Mouse (Mus musculus): ENCODE data around the gene Slc25a21. TPM values are rescaled to one million over a fixed set of nuclear protein-coding genes. Genes with fewer than 3 reads are reported as not detected.

Gene Slc25a21
- polyA plus RNA-seq, 1 experiment from 2014 or later = 5.1 TPM

DNA sequence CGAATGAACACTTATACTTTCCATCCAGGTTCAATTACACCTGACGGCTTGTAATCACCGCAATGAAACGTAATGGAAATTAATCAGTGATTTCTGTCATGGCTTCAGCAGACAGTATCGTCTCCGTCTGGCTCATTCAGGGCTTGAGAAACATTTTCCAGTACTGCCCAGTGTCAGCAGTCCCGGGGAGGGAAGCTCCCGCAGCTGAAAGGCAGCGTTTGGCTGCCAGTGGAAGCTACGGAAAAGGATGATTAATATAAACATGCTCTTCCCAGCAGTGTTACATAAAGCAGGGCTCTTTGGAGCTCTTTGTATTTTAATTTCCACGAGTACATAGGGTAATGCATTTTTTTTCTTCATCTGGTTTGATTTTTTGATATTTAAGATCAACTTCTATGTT is 239.0 kb downstream of the Slc25a21 start:
- H3K27me3 ChIP-seq (ENCODE audit: insufficient read depth, low read length) = peaks cover 14% of the 10 kb centered on the region
- H3K27ac ChIP-seq = no peak overlapping the region
- no peaks in the 10 kb centered on the region for H3K36me3 ChIP-seq (ENCODE audit: insufficient read depth, low read length)
- WGBS = 35% methylated on average over 11 of the region's 11 CpGs
- no peaks in the 10 kb centered on the region for H3K4me1 ChIP-seq (replicated peaks; ENCODE audit: insufficient read depth, low read length)
- no peaks in the 10 kb centered on the region for H3K9me3 ChIP-seq (replicated peaks; ENCODE audit: low read length)
- ATAC-seq (replicated peaks; ENCODE audit: low FRiP score, low read depth) = no peak
- no peak for DNase-seq (ENCODE audit: low spot score)
- TF ChIP-seq CTCF (IDR thresholded peaks at IDR 0.05; ENCODE audit: low read depth) = no peak
- H3K4me3 ChIP-seq (replicated peaks; ENCODE audit: low read depth, low read length) = no peak overlapping the region
- no peak overlapping the region for H3K4me2 ChIP-seq (ENCODE audit: low read length)
- H3K9ac ChIP-seq (ENCODE audit: low read depth, low read length) = no peak overlapping the region

DNA sequence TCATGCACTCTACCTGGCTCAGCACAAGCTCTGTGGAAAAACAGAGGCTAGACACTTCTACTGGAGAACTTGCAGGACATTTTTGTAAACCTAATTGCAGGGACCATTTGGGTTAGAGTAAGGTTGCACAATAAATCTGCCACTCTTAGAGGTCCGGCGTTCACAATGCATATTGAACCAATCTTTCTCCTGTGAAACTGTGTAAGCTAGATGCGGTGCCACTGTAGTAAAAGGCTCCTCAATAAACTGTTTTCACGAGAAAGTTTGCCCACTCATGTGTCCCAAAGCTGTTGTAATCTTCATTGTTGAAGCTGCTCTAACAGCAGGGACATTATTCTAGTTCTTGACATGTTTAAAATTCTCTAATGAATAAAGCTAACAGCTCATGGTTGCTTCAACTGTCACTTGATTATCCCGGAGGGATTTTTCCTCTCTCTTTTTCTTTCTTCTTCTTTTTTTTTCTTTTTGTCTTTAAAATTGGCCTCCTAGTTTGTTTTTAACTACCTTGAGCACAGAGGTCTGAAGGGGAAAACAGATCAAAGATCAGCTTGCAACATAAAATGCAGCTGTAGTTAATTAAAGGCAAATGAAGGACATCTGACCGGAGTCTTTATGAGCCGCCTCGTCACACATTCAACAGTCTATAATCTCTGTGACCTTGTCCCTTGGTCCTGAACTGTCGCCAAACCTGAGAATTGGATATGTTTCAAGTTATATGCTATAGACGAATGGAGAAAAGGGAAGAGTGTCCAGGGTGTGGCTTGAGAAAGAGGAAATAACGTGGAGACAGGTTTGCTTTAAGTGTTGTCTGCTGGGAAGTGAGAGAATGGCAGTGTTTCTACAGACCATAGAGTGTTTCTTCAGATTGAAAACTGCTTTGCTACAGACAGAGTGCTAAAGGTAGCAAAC is 245.3 kb downstream of the Slc25a21 start:
- 16% methylated on average over 11 of the region's 11 CpGs for WGBS
- H3K4me1 ChIP-seq (replicated peaks; ENCODE audit: insufficient read depth, low read length) = no peaks in the 10 kb centered on the region
- DNase-seq (ENCODE audit: low spot score) = no peak

DNA sequence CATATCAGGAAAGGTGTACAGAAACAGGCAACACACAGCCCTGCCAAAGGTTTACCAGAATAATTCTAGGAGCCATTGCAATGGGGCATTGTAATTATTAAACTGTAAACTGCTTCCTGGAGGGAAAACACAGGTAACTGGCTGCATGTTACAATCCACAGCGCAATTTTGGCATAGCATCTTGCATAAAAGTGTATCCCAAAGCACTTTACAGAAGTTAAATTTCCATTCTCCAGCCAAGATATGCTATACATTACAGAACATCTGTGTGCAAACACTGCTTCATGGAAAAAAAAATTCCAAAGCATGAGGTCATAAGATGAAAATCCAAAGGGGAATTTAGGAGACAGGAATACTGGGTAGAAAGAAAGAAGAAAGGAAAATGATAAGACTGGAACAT is 253.0 kb downstream of the Slc25a21 start:
- no peak for ATAC-seq (replicated peaks; ENCODE audit: low FRiP score, low read depth)
- WGBS = 63% methylated on average over 1 of the region's 1 CpGs
- Histone ChIP-seq H3K36me3 (ENCODE audit: insufficient read depth, low read length) (no peaks in the 10 kb centered on the region), H3K4me3 (replicated peaks; ENCODE audit: low read depth, low read length) (no peak overlapping the region), H3K9me3 (replicated peaks; ENCODE audit: low read length) (no peaks in the 10 kb centered on the region), H3K4me2 (ENCODE audit: low read length) (no peak overlapping the region), H3K27me3 (ENCODE audit: insufficient read depth, low read length) (no peaks in the 10 kb centered on the region), H3K4me1 (replicated peaks; ENCODE audit: insufficient read depth, low read length) (no peaks in the 10 kb centered on the region), H3K9ac (ENCODE audit: low read depth, low read length) (no peak overlapping the region), H3K27ac (no peak overlapping the region)
- no peak for TF ChIP-seq CTCF (IDR thresholded peaks at IDR 0.05; ENCODE audit: low read depth)
- no peak for DNase-seq (ENCODE audit: low spot score)

More for the DNA sequence above, 245.3 kb downstream of the Slc25a21 start:
- H3K4me3 ChIP-seq (replicated peaks; ENCODE audit: low read depth, low read length) = no peak overlapping the region
- H3K27ac ChIP-seq = no peak overlapping the region
- TF ChIP-seq CTCF (IDR thresholded peaks at IDR 0.05; ENCODE audit: low read depth) = no peak
- H3K36me3 ChIP-seq (ENCODE audit: insufficient read depth, low read length) = no peaks in the 10 kb centered on the region
- H3K4me2 ChIP-seq (ENCODE audit: low read length) = no peak overlapping the region
- 0 out of 2 replicates have a peak, but pooled peaks cover 2% of the 10 kb centered on the region for H3K27me3 ChIP-seq (ENCODE audit: insufficient read depth, low read length)
- H3K9me3 ChIP-seq (replicated peaks; ENCODE audit: low read length) = no peaks in the 10 kb centered on the region
- ATAC-seq (replicated peaks; ENCODE audit: low FRiP score, low read depth) = no peak
- no peak overlapping the region for H3K9ac ChIP-seq (ENCODE audit: low read depth, low read length)

DNA sequence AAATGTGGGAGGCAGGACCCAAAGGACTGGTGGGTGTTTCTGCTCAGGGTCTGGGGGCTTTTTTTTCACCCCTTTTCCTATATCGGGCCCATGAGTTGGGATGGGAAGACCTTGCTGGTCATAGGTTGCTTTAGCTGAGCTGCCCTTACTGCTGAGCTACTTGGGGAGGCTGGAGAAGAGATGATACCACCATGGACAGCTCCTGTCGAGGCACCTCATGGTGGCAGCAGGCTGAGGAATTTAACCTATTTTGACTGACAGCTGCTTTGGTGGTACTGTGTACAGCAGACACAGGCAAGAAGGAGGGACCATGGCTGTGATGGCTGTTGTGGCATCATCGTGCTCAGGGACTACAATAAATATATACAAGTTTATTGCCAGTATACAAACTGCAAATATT is 256.4 kb downstream of the Slc25a21 start:
- Histone ChIP-seq H3K9ac (ENCODE audit: low read depth, low read length) (no peak overlapping the region), H3K4me2 (ENCODE audit: low read length) (no peak overlapping the region), H3K36me3 (ENCODE audit: insufficient read depth, low read length) (no peaks in the 10 kb centered on the region), H3K27me3 (ENCODE audit: insufficient read depth, low read length) (no peaks in the 10 kb centered on the region), H3K4me1 (replicated peaks; ENCODE audit: insufficient read depth, low read length) (no peaks in the 10 kb centered on the region), H3K9me3 (replicated peaks; ENCODE audit: low read length) (no peaks in the 10 kb centered on the region), H3K27ac (no peak overlapping the region), H3K4me3 (replicated peaks; ENCODE audit: low read depth, low read length) (no peak overlapping the region)
- DNase-seq (ENCODE audit: low spot score) (no peak), ATAC-seq (replicated peaks; ENCODE audit: low FRiP score, low read depth) (no peak)
- 61% methylated on average over 3 of the region's 3 CpGs for WGBS
- TF ChIP-seq CTCF (IDR thresholded peaks at IDR 0.05; ENCODE audit: low read depth) = no peak

DNA sequence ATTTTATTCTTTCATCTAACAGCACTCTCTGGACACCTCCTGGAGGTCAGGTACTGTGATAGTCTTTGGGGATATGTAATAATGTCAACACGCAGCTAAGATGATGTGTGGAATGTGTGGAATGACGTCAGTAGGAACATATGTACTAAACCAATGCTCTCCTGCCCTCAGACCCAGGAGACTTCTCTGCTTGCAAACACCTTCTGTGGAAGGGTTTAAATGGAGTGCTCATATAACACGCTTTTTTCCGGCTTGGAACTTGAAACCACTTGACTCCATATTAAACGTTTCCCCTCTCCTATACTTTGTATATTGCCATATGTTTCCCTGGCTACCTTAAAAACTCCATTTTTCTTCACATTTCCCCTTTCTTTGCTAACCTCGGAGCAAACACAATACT is 279.1 kb downstream of the Slc25a21 start:
- no peak for TF ChIP-seq CTCF (IDR thresholded peaks at IDR 0.05; ENCODE audit: low read depth)
- Histone ChIP-seq H3K4me2 (ENCODE audit: low read length) (no peak overlapping the region), H3K36me3 (ENCODE audit: insufficient read depth, low read length) (no peaks in the 10 kb centered on the region), H3K4me3 (replicated peaks; ENCODE audit: low read depth, low read length) (no peak overlapping the region), H3K4me1 (replicated peaks; ENCODE audit: insufficient read depth, low read length) (no peaks in the 10 kb centered on the region), H3K27me3 (ENCODE audit: insufficient read depth, low read length) (no peaks in the 10 kb centered on the region), H3K27ac (no peak overlapping the region), H3K9ac (ENCODE audit: low read depth, low read length) (no peak overlapping the region), H3K9me3 (replicated peaks; ENCODE audit: low read length) (no peaks in the 10 kb centered on the region)
- WGBS = 71% methylated on average over 6 of the region's 6 CpGs
- no peak for ATAC-seq (replicated peaks; ENCODE audit: low FRiP score, low read depth)
- no peak for DNase-seq (ENCODE audit: low spot score)

DNA sequence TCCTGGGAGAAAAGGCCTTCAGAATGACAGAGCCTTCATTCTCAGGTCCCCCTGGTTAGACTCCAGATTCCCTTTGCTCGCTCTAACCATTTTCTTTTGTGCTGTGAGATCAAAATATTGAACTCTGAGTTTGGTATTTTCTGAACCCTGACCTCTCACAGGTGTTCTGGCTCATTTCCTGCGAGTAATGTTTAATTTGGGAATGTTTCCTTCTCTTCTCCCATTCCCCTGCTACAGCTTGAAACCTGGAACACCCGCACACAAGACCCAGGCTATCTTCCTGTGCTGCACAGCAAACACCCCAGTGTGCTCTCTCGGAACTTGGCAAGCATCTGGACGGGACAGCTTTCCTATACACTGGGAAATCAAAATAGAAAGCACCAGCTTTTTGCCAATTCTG is 290.8 kb downstream of the Slc25a21 start:
- Histone ChIP-seq H3K9me3 (replicated peaks; ENCODE audit: low read length) (no peaks in the 10 kb centered on the region), H3K4me3 (replicated peaks; ENCODE audit: low read depth, low read length) (no peak overlapping the region), H3K4me2 (ENCODE audit: low read length) (no peak overlapping the region), H3K27me3 (ENCODE audit: insufficient read depth, low read length) (no peaks in the 10 kb centered on the region), H3K4me1 (replicated peaks; ENCODE audit: insufficient read depth, low read length) (peaks cover 3% of the 10 kb centered on the region; the same call in 1 of the 2 replicates), H3K9ac (ENCODE audit: low read depth, low read length) (no peak overlapping the region), H3K27ac (no peak overlapping the region), H3K36me3 (ENCODE audit: insufficient read depth, low read length) (no peaks in the 10 kb centered on the region)
- no peak for DNase-seq (ENCODE audit: low spot score)
- ATAC-seq (replicated peaks; ENCODE audit: low FRiP score, low read depth) = no peak
- WGBS = 52% methylated on average over 5 of the region's 5 CpGs
- no peak for TF ChIP-seq CTCF (IDR thresholded peaks at IDR 0.05; ENCODE audit: low read depth)

All from kidney, postnatal 0 days (tissue).